Mouse (Mus musculus) liver, postnatal 0 days (tissue): Measurements from ENCODE around the gene Chaf1b.
A peak's percentile ranks its signal among the peaks of the same experiment; 100 is the strongest.

Source experiments
- CTCF ChIP-seq: sonication (generic); IDR thresholded peaks from 2 replicates; pipeline ENCODE4 v1.5.1; 2016; ENCODE audit warnings: antibody characterized with exemption, low read depth
- EP300 ChIP-seq: IDR thresholded peaks from 2 replicates; pipeline ENCODE4 v1.6.1; 2016; ENCODE audit warnings: antibody characterized with exemption, low read depth, mild to moderate bottlenecking

DNA sequence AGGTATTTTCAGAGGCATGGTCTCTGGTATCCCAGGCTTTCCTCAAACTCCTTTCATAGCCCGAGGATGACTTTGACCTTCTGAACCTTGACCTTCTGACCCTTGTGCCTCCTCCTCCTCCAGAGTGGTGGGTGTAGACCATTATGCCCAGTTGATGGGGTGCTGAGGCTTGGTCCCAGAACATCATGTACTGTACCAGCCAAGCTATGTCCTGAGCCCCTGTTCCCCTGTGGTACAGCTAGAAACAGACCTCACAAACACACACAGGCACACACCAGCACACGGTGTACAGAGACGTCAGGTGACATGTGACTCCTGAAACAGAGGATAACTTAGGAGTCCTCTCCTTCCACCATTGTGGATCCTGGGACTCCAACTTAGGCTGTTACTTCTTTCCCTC is 29.1 kb downstream of the Chaf1b start:
- TF ChIP-seq CTCF = no peak
- TF ChIP-seq EP300 = peak; percentile 71
